Mouse (Mus musculus): ENCODE data around the gene Pfdn4.

DNA sequence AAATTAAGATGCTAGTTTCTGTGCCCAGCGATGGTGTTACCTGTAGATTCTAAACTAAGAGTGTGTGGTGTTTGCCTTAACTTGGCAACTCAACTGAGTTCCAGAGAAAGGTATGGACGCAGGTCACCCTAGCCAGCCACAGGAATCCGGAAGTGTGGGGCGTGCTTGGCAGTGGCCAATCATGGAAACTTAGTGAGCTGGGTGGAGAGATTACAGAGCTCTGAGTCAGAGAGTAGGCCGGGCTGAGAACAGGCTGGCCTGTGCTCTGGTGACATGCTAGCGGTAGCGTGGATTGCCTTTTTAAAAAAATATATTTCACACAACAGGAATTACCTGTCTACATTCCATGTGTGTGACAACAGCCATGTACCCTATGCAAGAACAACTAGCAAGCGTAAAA lies 30.3 kb downstream of the Pfdn4 start:
- TF ChIP-seq CTCF (IDR thresholded peaks at IDR 0.05; ENCODE audit: low read depth) (no peak), EP300 (optimal IDR thresholded peaks at IDR 0.05) (no peak)
